Mouse (Mus musculus) midbrain, embryonic 13.5 days (tissue): ENCODE results near the gene Atg14. TPM values are rescaled to one million over a fixed set of nuclear protein-coding genes. Genes with fewer than 3 reads are reported as not detected.
A peak's percentile ranks its signal among the peaks of the same experiment; 100 is the strongest.
"Not testable (repeated sequence)": the region's sequence is repeated elsewhere in the genome, so short reads cannot be mapped to it uniquely, and the experiment has no call there.

Source experiments
- ATAC-seq: fragments of 200-750 bp; cut with Nextera tagmentation; 2 replicates; pipeline ENCODE4 v1.8.0; 2017; ENCODE audit warnings: mild to moderate bottlenecking, moderate TSS enrichment, moderate library complexity
- H3K27ac ChIP-seq: fragments of 300-500 bp; sonication (generic); 2 replicates; pipeline ENCODE4 v1.5.1; 2015; ENCODE audit warnings: inconsistent platforms, mild to moderate bottlenecking, moderate library complexity
- H3K27me3 ChIP-seq: fragments of 300-500 bp; sonication (generic); 2 replicates; pipeline ENCODE4 v1.6.1; 2015; ENCODE audit warnings: mild to moderate bottlenecking, inconsistent platforms
- H3K36me3 ChIP-seq: fragments of 300-500 bp; sonication (generic); 2 replicates; pipeline ENCODE4 v1.6.1; 2015; ENCODE audit warnings: mild to moderate bottlenecking, inconsistent platforms
- H3K4me1 ChIP-seq: fragments of 300-500 bp; sonication (generic); replicated peaks from 2 replicates; pipeline ENCODE4 v1.6.1; 2015; ENCODE audit warnings: inconsistent platforms
- H3K4me2 ChIP-seq: fragments of 300-500 bp; sonication (generic); replicated peaks from 2 replicates; pipeline ENCODE4 v1.6.1; 2015; ENCODE audit warnings: moderate library complexity, mild to moderate bottlenecking, inconsistent platforms
- H3K4me3 ChIP-seq: fragments of 300-500 bp; sonication (generic); replicated peaks from 2 replicates; pipeline ENCODE4 v1.5.1; 2015; ENCODE audit warnings: mild to moderate bottlenecking, inconsistent platforms
- H3K9ac ChIP-seq: fragments of 300-500 bp; sonication (generic); replicated peaks from 2 replicates; pipeline ENCODE4 v1.6.1; 2015; ENCODE audit warnings: mild to moderate bottlenecking, inconsistent platforms
- H3K9me3 ChIP-seq: fragments of 300-500 bp; sonication (generic); 2 replicates; pipeline ENCODE4 v1.6.1; 2016; ENCODE audit warnings: mild to moderate bottlenecking, inconsistent platforms
- WGBS: fragments of 180-500 bp; shearing (Covaris S2); methylation state at CpG from one replicate; pipeline ENCODE4 v1.1.7; 2015; 5-methylcytosine and 5-hydroxymethylcytosine counted together
- polyA plus RNA-seq: library from polyadenylated mRNA; unstranded; fragments of >200 nt; fragmentation: Nextera tagmentation; extraction: Ambion mirVana; gene quantifications from 2 replicates; pipeline ENCODE4 v1.2.1, GENCODE M21; 2015

The Atg14 gene
- 21.2 and 21.9 TPM in 2 replicates for polyA plus RNA-seq

DNA sequence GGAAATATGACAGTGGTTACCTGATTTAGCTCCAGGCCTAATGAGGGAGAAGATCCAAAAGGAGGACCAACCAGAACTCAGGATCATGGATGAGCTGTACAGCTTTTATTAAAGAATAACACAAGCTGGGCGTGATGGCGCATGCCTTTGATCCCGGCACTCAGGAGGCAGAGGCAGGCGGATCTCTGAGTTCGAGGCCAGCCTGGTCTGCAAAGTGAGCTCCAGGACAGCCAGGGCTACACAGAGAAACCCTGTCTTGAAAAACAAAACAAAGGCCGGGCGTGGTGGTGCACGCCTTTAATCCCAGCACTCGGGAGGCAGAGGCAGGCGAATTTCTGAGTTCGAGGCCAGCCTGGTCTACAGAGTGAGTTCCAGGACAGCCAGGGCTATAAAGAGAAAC is at the start of gene Atg14:
TSS of gene Atg14 (minus strand) at position 101 of the 400 bp plus-strand sequence.
- not testable (repeated sequence) for H3K9ac ChIP-seq, H3K36me3 ChIP-seq, H3K9me3 ChIP-seq, H3K27ac ChIP-seq, H3K27me3 ChIP-seq, H3K4me2 ChIP-seq, ATAC-seq, H3K4me3 ChIP-seq
- 95% methylated on average over 11 of the region's 11 CpGs for WGBS
- peaks cover 15% of the 10 kb centered on the region for H3K4me1 ChIP-seq

DNA sequence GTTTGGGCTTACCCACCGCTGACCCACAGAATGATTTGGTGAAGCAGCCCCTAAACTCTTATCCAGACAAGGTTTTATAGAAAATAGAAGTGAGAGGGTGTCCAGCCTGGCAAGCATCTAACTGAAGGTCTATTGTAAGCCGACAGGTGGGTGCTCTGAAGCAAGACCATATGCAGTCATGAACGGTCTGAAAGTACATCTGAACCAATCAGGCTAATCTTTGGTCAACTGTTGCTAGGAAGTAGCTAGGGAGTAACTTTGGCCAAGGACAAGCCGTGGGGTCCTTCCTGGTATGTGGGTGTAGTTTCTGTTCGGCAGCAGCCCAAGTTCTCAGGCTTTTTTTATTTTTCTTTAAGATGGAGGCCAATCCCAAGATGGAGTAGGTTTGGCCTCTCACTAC is 48.4 kb upstream of the Atg14 start:
- 88% methylated on average over 5 of the region's 5 CpGs for WGBS
- H3K36me3 ChIP-seq: no peaks in the 10 kb centered on the region
- H3K4me2 ChIP-seq: no peak overlapping the region
- H3K4me1 ChIP-seq: no peaks in the 10 kb centered on the region
- ATAC-seq: no peak
- no peaks in the 10 kb centered on the region for H3K27me3 ChIP-seq
- H3K9ac ChIP-seq: no peak overlapping the region
- H3K9me3 ChIP-seq: no peaks in the 10 kb centered on the region
- no peak overlapping the region for H3K4me3 ChIP-seq
- H3K27ac ChIP-seq: no peak overlapping the region

DNA sequence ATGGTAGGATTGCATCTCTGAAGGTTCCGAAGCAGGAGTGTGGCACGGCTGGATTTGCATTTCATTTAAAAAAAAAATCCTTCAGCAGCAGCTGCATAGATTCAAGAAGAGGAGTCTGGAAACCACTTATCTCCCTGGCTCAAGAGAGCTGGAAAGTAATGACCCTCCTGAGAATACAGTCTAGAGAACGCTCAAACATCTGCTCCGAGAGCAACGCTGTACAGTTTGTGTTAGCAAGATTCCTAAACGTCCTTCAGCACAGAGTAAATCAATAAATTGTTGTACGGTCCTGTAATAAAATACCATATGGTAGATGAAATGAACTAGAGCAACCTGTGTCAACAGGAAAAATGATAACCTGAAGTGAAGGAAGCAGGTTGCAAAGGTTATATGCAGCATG is 42.8 kb upstream of the Atg14 start:
- Histone ChIP-seq H3K4me3 (no peak overlapping the region), H3K27me3 (no peaks in the 10 kb centered on the region), H3K4me1 (no peaks in the 10 kb centered on the region), H3K36me3 (no peaks in the 10 kb centered on the region), H3K9me3 (no peaks in the 10 kb centered on the region), H3K27ac (no peak overlapping the region), H3K4me2 (no peak overlapping the region), H3K9ac (no peak overlapping the region)
- ATAC-seq: no peak
- 65% methylated on average over 7 of the region's 7 CpGs for WGBS

DNA sequence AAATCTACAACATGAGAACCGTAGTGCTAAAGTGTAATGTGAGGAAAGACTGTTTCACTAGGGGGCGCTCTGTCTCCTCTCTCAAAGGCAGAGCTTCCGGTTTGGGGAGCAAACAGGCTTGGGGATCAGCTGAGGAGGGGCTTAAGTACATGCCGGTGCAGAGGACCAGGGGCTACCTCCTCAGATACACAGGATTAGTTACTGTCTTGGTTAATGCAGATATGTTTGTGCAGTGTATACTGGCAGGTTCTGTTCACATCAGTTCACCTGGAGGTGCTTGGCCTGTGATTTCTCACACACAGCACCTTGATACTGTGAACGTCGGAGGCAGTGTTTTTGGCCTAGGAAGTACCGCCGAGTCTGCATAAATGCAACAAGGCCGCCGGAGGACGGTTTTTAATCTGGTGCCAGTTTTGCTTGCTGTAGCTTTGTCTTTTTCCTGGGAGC is 27.5 kb upstream of the Atg14 start:
- Histone ChIP-seq H3K36me3 (no peaks in the 10 kb centered on the region), H3K27me3 (no peaks in the 10 kb centered on the region), H3K9me3 (no peaks in the 10 kb centered on the region), H3K4me1 (peaks cover 5% of the 10 kb centered on the region; the same call in 1 of the 2 replicates), H3K4me3 (peak overlapping the region; percentile 7), H3K27ac (no peak overlapping the region), H3K4me2 (peak overlapping the region; percentile 42), H3K9ac (peak overlapping the region; percentile 34)
- peak; percentile 77 for ATAC-seq
- WGBS: 25% methylated on average over 11 of the region's 11 CpGs

DNA sequence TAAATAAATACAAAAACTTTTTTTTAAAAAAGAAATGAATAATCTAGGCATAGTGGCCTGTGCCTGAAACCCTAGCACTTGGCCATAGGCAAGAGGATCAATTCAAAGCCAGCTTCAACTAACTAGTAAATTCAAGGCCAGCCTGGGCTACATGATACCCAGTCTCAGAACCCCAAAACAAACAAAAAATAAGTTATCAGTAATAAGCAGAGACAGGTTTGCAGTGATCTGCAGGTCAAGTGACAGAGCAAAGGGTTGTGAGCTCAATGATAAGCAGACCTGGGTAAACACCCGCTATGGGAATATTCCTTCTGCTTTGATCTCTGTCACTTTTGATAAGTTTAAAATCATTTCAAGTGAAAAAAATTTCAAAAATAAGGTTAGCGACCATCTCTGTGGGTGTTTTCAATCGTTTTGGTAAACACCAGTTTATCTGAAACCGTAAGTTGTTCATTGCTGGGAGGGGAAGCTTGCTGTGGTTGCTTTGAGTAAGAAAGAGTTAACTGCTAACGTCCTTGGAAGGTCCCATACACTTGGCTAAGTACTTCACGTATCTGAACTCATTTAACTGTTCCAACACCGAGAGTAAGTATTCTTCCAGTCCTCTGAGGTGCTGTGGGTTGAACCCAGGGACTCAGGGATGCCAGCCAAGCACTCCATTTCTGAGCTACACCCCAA is 24.1 kb upstream of the Atg14 start:
- H3K9ac ChIP-seq: no peak overlapping the region
- 63% methylated on average over 7 of the region's 7 CpGs for WGBS
- no peaks in the 10 kb centered on the region for H3K9me3 ChIP-seq
- no peaks in the 10 kb centered on the region for H3K27me3 ChIP-seq
- peaks cover 5% of the 10 kb centered on the region; the same call in 1 of the 2 replicates for H3K4me1 ChIP-seq
- no peaks in the 10 kb centered on the region for H3K36me3 ChIP-seq
- H3K4me3 ChIP-seq: no peak overlapping the region
- H3K4me2 ChIP-seq: no peak overlapping the region
- ATAC-seq: no peak
- H3K27ac ChIP-seq: no peak overlapping the region

DNA sequence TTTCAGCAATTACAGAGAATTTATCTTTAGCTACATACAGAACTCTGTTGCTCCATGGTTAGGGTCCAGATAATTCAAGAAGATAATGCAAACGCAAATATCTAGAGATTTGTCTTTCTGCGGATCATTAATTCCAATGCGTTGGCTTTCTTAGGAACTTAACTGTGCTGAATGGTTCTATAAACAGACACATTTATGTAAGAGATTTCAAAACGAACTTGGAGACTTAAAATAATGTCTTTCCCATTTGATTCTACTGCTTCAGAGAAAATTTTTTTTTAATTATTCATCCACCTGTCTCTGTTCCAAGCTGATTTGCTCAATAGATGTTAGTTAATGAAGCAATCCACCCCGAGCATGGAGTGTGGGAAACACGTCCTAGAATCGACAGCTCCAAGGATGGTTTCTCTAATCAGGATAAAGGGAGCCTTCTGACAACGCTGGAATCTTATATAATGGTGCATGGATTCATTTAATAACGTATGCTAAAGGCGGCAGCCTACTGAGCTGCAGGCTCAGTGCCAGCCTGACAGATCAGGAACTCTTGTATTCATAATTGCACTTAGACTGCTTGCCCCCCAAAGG is 20.0 kb upstream of the Atg14 start:
- Histone ChIP-seq H3K27ac (no peak overlapping the region), H3K9ac (no peak overlapping the region), H3K4me1 (no peaks in the 10 kb centered on the region), H3K9me3 (no peaks in the 10 kb centered on the region), H3K4me2 (no peak overlapping the region), H3K27me3 (no peaks in the 10 kb centered on the region), H3K36me3 (no peaks in the 10 kb centered on the region), H3K4me3 (no peak overlapping the region)
- WGBS: 73% methylated on average over 10 of the region's 10 CpGs
- no peak for ATAC-seq

DNA sequence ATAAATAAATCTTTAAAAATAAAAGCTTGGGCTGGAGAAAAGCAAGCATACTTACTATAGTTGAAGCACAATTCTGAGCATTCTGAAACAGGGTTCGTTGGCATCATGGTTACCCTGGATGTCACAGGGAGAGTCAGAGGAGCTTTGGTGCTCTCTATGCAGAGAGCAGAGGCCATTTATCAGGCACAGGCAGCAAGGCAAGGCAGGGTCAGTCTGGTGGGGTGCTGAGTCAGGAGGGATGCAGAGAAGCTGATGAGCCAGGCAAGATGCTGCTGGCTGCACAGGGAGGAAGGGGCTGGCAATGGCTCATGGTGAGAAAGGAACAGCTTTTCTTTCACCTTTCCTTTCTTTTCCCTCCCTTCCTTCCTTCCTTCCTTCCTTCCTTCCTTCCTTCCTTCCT is 19.0 kb upstream of the Atg14 start:
- Histone ChIP-seq H3K27ac (no peak overlapping the region), H3K4me1 (no peaks in the 10 kb centered on the region), H3K4me3 (no peak overlapping the region), H3K9me3 (no peaks in the 10 kb centered on the region), H3K27me3 (no peaks in the 10 kb centered on the region), H3K36me3 (no peaks in the 10 kb centered on the region), H3K9ac (no peak overlapping the region), H3K4me2 (no peak overlapping the region)
- no peak for ATAC-seq
- WGBS: 81% methylated on average over 1 of the region's 1 CpGs

DNA sequence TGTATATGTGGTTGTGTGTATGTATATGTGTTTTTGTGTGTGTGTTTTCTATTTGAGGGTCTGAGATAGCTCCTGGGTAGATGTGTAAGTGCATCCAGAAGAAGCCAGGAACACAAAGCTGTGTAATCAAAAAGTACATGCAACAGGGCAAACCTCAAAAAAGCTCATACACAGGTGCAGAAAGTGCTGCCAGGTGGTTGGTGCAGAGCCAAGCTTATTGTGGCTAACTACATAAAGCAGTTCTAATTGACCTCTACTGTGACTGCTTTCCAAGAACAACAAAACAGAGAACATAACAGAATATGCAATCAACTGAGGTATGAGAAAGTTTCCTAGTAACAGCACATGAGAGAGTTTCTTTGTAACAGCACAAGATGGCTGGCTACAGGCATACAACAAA is 13.9 kb upstream of the Atg14 start:
- H3K4me2 ChIP-seq: no peak overlapping the region
- no peak overlapping the region for H3K27ac ChIP-seq
- no peak for ATAC-seq
- no peaks in the 10 kb centered on the region for H3K4me1 ChIP-seq
- H3K4me3 ChIP-seq: no peak overlapping the region
- H3K9ac ChIP-seq: no peak overlapping the region
- no peaks in the 10 kb centered on the region for H3K36me3 ChIP-seq
- no peaks in the 10 kb centered on the region for H3K27me3 ChIP-seq
- no peaks in the 10 kb centered on the region for H3K9me3 ChIP-seq

DNA sequence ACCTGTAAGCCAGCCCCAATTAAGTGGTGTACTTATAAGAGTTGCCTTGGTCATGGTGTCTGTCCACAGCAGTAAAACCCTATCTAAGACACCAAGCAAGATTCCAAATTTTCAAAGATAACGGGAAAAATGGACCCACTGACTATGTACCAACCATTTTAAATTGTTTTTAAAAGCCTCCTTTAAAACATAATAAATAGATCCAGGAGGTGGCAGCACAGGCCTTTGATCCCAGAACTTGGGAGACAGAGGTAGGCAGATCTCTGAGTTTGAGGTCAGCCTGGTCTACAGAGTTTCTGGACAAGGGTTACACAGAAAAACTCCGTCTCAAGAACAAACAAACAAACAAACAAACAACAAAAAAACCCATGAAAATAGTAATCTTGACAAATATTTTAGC is 11.2 kb upstream of the Atg14 start:
- Histone ChIP-seq H3K36me3 (no peaks in the 10 kb centered on the region), H3K9ac (no peak overlapping the region), H3K27ac (no peak overlapping the region), H3K27me3 (no peaks in the 10 kb centered on the region), H3K4me2 (no peak overlapping the region), H3K4me1 (no peaks in the 10 kb centered on the region), H3K9me3 (no peaks in the 10 kb centered on the region), H3K4me3 (no peak overlapping the region)
- 75% methylated on average over 2 of the region's 2 CpGs for WGBS
- no peak for ATAC-seq

DNA sequence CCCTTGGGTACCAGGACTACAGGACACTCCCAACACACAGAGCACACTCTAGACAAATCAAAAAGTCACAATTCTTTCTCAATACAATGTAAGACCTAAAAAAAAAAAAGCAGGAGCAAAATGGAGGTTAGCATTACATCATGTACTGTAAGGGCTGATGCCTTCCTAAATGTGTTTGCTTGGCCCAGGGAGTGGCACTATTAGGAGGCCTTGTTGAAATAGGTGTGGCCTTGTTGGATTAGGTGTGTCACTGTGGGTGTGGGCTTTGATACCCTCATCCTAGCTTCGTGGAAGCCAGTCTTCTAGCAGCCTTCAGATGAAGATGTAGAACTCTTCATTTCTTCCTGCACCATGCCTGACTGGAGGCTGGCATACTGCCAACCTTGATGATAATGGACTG is 10.8 kb upstream of the Atg14 start:
- Histone ChIP-seq H3K4me2 (no peak overlapping the region), H3K4me1 (no peaks in the 10 kb centered on the region), H3K9ac (no peak overlapping the region), H3K27me3 (no peaks in the 10 kb centered on the region), H3K27ac (no peak overlapping the region), H3K9me3 (no peaks in the 10 kb centered on the region), H3K36me3 (no peaks in the 10 kb centered on the region), H3K4me3 (no peak overlapping the region)
- 61% methylated on average over 1 of the region's 1 CpGs for WGBS
- ATAC-seq: no peak

DNA sequence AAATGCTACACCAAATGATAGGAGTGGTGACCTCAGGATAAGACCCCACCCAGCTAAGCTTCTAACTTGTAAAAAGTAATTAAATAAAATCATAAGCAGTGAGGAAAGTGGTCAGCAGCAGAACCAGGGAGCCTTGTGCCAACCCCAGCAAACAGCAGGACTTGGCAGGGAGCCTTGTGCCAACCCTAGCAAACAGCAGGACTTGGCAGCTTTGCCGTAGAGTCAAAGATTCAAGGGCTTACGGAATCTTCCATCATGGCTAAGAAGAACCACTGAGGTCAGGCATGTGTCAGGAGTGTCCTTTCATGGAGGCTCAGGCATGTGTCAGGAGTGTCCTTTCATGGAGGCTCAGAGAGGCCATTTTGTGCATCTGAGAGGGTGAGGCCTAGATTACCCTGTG is 7.6 kb upstream of the Atg14 start:
- ATAC-seq: no peak
- 89% methylated on average over 2 of the region's 2 CpGs for WGBS

DNA sequence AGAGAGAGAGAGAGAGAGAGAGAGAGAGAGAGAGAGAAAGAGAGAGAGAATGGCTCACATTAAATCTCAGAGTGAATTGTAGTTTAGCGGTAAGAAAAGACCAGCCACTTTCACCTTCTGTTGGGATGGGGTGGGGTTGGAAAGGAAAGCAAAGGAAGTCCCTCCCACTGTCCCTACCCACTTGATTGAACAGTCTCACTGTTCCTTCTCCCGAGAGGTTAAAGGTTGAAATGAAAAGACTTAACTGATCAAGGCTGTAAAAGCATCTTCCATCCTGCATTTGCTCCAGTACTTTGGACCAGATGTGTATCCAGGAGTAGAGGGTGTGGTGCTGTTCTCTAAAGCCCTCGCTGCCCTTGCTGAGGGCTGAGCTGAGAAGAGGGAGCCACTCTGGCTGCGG is 6.2 kb upstream of the Atg14 start:
- no peak overlapping the region for H3K4me2 ChIP-seq
- H3K9me3 ChIP-seq: no peaks in the 10 kb centered on the region
- H3K9ac ChIP-seq: no peak overlapping the region
- H3K4me1 ChIP-seq: no peaks in the 10 kb centered on the region
- H3K27me3 ChIP-seq: no peaks in the 10 kb centered on the region
- no peaks in the 10 kb centered on the region for H3K36me3 ChIP-seq
- no peak overlapping the region for H3K4me3 ChIP-seq
- ATAC-seq: no peak
- WGBS: 64% methylated on average over 4 of the region's 4 CpGs
- no peak overlapping the region for H3K27ac ChIP-seq

More for the DNA sequence above, 7.6 kb upstream of the Atg14 start:
- H3K27me3 ChIP-seq: no peaks in the 10 kb centered on the region
- no peak overlapping the region for H3K4me2 ChIP-seq
- no peak overlapping the region for H3K27ac ChIP-seq
- H3K4me3 ChIP-seq: no peak overlapping the region
- H3K9me3 ChIP-seq: no peaks in the 10 kb centered on the region
- no peaks in the 10 kb centered on the region for H3K36me3 ChIP-seq
- no peaks in the 10 kb centered on the region for H3K4me1 ChIP-seq
- no peak overlapping the region for H3K9ac ChIP-seq

DNA sequence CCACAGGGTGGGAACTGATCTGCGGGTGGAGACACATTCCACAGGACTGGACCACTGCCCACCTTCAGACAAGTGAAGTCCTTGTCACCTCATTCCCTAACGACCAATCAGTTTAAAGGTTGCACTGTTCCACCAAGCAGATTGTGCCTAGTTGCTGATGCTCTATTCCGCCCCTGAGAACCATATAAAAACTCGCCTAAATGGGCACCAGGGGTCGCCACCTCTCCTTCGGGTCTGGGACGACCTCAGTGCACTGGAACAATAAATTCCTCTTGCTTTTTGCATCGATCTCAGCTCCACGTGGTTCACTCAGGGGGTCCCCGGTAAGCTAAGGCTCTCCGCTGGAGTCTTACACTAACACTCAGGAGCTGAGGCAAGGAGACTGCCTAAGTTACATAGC is 4.3 kb upstream of the Atg14 start:
- Histone ChIP-seq H3K4me1 (no peaks in the 10 kb centered on the region), H3K36me3 (no peaks in the 10 kb centered on the region), H3K9me3 (no peaks in the 10 kb centered on the region), H3K27ac (no peak overlapping the region), H3K4me2 (no peak overlapping the region), H3K27me3 (no peaks in the 10 kb centered on the region), H3K9ac (no peak overlapping the region), H3K4me3 (no peak overlapping the region)
- WGBS: 77% methylated on average over 11 of the region's 11 CpGs
- ATAC-seq: no peak
